Mouse (Mus musculus) brain, embryonic 14.5 days (tissue): ENCODE measurements around the gene Xylb.

ENCODE experiments used
- CTCF ChIP-seq: fragments of 200-500 bp; IDR thresholded peaks from 2 replicates; pipeline ENCODE4 v1.5.1; 2012; ENCODE audit warnings: inconsistent platforms, mild to moderate bottlenecking, moderate library complexity, borderline replicate concordance; ENCODE audit not compliant: insufficient read depth, insufficient read length; ENCODE audit errors: extremely low read depth
- POLR2A ChIP-seq: fragments of 200-500 bp; IDR thresholded peaks from 2 replicates; pipeline ENCODE4 v1.6.1; 2012; ENCODE audit warnings: mild to moderate bottlenecking, inconsistent platforms, borderline replicate concordance; ENCODE audit not compliant: poor library complexity, insufficient read depth, insufficient read length, severe bottlenecking; ENCODE audit errors: extremely low read depth

- TF ChIP-seq CTCF: no peak
- TF ChIP-seq POLR2A: no peak
Observed at GRCm38 (mm10) chr9:119426483-119426882, 69.3 kb downstream of the Xylb start.
